11 mouse cellular contexts compared by ENCODE assay signal in the genomic region with DNA sequence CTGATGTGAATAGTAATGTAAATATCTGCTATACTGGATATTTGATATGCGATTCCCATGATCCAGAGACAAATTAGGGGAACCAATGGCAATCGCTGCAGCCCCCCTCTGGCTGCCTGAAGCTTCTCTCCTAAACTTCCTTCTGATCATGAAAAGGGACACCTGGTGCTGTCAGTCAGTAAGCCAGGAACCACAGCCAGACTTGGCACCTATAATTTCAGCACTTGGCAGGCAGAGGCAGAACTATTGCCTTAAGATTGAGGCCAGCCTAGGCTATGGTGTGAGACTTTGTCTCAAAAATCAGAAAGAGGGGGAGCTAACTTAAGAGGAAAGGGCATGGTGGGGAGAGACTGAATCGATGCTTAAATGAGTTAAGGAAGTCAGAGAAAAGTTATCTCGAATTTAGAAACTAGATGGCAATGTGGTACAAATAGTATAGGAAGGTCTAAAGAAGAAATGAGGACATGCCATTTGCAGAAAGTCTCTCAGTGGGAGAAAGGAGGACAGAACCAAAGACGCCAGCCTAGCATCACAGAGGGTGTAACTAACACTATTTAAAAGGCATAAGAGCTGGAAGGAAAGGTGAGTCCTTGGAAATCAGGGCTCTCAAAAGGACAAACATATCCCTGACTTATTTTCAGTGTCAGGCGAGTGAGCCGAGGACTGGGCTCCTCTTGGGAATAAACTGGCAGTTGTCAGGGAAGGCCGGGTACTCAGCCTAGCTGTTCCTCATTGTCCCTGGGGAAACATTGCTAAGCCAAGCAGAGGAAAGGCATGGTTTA. TPM values are rescaled to one million over a fixed set of nuclear protein-coding genes. Genes with fewer than 3 reads are reported as not detected.
DNase-seq lines count a peak whose midpoint lies in the region; ATAC-seq lines count a peak whose summit lies in the region.
"Had no signal": no experiment of that assay in that cellular context is flagged by ENCODE, and none has a peak within 500 bp of the region (broad histone marks: within the 10 kb centered on the region; RNA-seq: fewer than 3 reads in every experiment).

No protein-coding gene starts in this region.

- no peaks in the 10 kb centered on the region for H3K36me3 ChIP-seq in liver, embryonic 16.5 days (ENCODE audit: control insufficient read depth, insufficient read depth)

- peak; percentile 51 to 78 for DNase-seq in frontal cortex, postnatal 36 days (ENCODE audit: low spot score in 2 of 2)
- no peak for DNase-seq in frontal cortex, postnatal 25 days (ENCODE audit: low spot score in 2 of 2)
- DNase-seq in 416B (ENCODE audit: low read depth) = peak; percentile 10
- DNase-seq in brain, adult 2 months (ENCODE audit: low read depth, low spot score) = peak; percentile 89
- no peak for DNase-seq in B cell, adult 2 months
- no peak for DNase-seq in urinary bladder, adult 18-20 months (ENCODE audit: low spot score in 2 of 2)
- no peak for DNase-seq in spleen, adult 18-20 months
- DNase-seq: retina, postnatal 1 day; thymus, adult 2 months had no signal

- peaks cover 39% of the 10 kb centered on the region for H3K4me1 ChIP-seq in liver, embryonic 16.5 days (ENCODE audit: control insufficient read depth, low read depth, low read length)
- H3K4me1 ChIP-seq: midbrain, embryonic 13.5 days had no signal

- H3K4me2 ChIP-seq in liver, embryonic 16.5 days (ENCODE audit: low read depth, low read length) = peak overlapping the region; percentile 58; the same call in 1 of the 2 replicates
- H3K4me2 ChIP-seq: midbrain, embryonic 13.5 days had no signal

- WGBS in liver, embryonic 16.5 days (ENCODE audit: insufficient replicate concordance) = 67% methylated on average over 8 of the region's 8 CpGs

- H3K4me3 ChIP-seq in liver, embryonic 16.5 days (ENCODE audit: low read depth, low read length) = no peak overlapping the region
- H3K4me3 ChIP-seq: midbrain, embryonic 13.5 days had no signal

- no peaks in the 10 kb centered on the region for H3K27me3 ChIP-seq in liver, embryonic 16.5 days (ENCODE audit: control insufficient read depth, insufficient read depth, low read depth, low read length)
- H3K27me3 ChIP-seq: midbrain, embryonic 13.5 days had no signal

- no peak overlapping the region; the same call in 1 of the 2 replicates for H3K9ac ChIP-seq in liver, embryonic 16.5 days (ENCODE audit: low read depth, low read length)
- H3K9ac ChIP-seq: midbrain, embryonic 13.5 days had no signal

- no peak for ATAC-seq in liver, embryonic 16.5 days (ENCODE audit: low read depth)
- ATAC-seq: midbrain, embryonic 13.5 days had no signal

- H3K9me3 ChIP-seq in liver, embryonic 16.5 days (replicated peaks; ENCODE audit: control insufficient read depth, low read length) = no peaks in the 10 kb centered on the region
- H3K9me3 ChIP-seq: midbrain, embryonic 13.5 days had no signal

- H3K27ac ChIP-seq in liver, embryonic 16.5 days (ENCODE audit: low read length) = peak overlapping the region; percentile 88

RNA-seq across cellular contexts. Expression of gene C1qtnf4, which starts 14.3 kb away (rescaled TPM):
- 1.5 and 1.6 TPM in 2 replicates for polyA plus RNA-seq in liver, embryonic 16.5 days (2015; fragmentation: Nextera tagmentation; extraction: Ambion mirVana)

RNA-seq across cellular contexts. Expression of gene Mtch2, which starts 24.4 kb away (rescaled TPM):
- polyA plus RNA-seq in liver, embryonic 16.5 days (2015; fragmentation: Nextera tagmentation; extraction: Ambion mirVana) = 109 and 117 TPM in 2 replicates

RNA-seq across cellular contexts. Expression of gene Kbtbd4, which starts 33.2 kb away (rescaled TPM):
- polyA plus RNA-seq in liver, embryonic 16.5 days (2015; fragmentation: Nextera tagmentation; extraction: Ambion mirVana) = 15.7 TPM in 2 replicates

RNA-seq across cellular contexts. Expression of gene Ndufs3, which starts 33.3 kb away (rescaled TPM):
- 143 and 146 TPM in 2 replicates for polyA plus RNA-seq in liver, embryonic 16.5 days (2015; fragmentation: Nextera tagmentation; extraction: Ambion mirVana)

Comparison
In these comparisons a context has a peak if more than half of its experiments do, and no peak if none do; other contexts are left out.
1. DNase-seq: peak in frontal cortex, postnatal 36 days (2 of 2), 416B (single experiment) and brain, adult 2 months (single experiment); none in frontal cortex, postnatal 25 days (0 of 2), B cell, adult 2 months (0 of 2), urinary bladder, adult 18-20 months (0 of 2) and spleen, adult 18-20 months (0 of 2).